Mouse (Mus musculus): ENCODE measurements around the gene Fat2. TPM values are rescaled to one million over a fixed set of nuclear protein-coding genes. Genes with fewer than 3 reads are reported as not detected.
A peak's percentile ranks its signal among the peaks of the same experiment; 100 is the strongest.

The Fat2 gene
- polyA plus RNA-seq, 1 experiment from 2014 or later: not detected

DNA sequence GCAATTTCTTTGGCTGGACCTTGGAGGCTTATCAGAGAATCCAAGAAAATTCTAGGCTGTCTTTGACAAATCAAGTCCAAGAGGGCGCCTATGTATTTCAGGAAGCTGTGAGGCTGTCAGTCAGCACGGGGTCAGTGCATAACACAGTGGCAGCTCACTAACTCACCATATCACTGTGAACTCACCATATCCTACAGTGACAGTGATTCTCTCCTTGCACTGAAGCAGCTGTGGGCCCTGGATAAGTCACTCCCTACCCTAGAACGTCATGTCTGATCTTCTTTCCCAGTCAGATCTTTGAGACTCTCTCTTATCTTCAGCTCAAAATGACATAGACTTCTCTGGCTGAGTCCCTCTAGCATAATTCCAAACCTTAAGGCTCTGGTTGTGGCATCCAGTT, 96.9 kb downstream of the Fat2 start:
- no peaks in the 10 kb centered on the region for H3K79me2 ChIP-seq (ENCODE audit: inconsistent target)
- peaks cover 7% of the 10 kb centered on the region; the same call in 1 of the 2 replicates for H3K36me3 ChIP-seq (ENCODE audit: inconsistent target)
- 79% methylated on average over 3 of the region's 3 CpGs for WGBS (ENCODE audit: missing documents)
- no peak overlapping the region for H3K4me3 ChIP-seq (ENCODE audit: inconsistent target)
- no peak overlapping the region for H3K27ac ChIP-seq

DNA sequence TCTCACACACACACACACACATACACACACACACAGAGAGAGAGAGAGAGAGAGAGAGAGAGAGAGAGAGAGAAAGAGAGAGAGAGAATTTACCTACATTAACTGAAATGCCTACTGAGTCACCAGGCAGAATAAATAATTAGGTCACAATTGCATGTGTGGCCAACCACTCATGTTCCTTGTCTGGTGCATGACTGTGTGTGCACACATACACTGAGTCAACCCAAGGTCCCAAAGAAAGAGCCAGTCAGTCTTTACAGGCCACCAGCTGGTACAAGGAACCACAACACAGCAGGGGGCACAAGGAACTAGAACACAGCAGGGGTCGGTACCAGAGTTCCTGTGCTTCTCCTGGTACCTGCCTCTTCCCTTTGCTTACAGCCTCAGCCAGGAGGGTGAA, 99.5 kb downstream of the Fat2 start:
- Histone ChIP-seq H3K79me2 (ENCODE audit: inconsistent target) (no peaks in the 10 kb centered on the region), H3K36me3 (ENCODE audit: inconsistent target) (peaks cover 30% of the 10 kb centered on the region), H3K27ac (no peak overlapping the region), H3K4me3 (ENCODE audit: inconsistent target) (no peak overlapping the region)
- 13% methylated on average over 1 of the region's 1 CpGs for WGBS (ENCODE audit: missing documents)

DNA sequence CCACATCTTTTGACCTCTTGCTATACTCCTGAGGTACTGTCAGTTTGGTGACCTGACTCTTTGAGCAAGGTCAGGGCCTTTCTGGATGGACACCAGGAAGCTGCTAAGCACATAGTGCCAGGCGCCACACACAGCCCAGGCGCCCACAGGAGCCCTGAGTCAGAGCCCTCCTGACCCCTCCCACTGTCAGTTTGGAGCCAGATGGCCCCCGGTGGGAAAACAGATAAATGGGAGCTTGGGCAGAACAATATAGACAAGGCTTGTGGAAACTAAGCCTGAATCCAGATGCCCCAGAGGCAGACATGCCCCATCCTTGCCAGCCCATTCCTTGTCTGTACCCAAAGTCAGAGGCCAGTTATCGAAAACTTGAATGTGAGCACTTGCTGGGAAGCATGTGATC, 101.6 kb downstream of the Fat2 start:
- H3K36me3 ChIP-seq (ENCODE audit: inconsistent target): peaks cover 47% of the 10 kb centered on the region
- WGBS (ENCODE audit: missing documents): 84% methylated on average over 4 of the region's 4 CpGs
- no peaks in the 10 kb centered on the region for H3K79me2 ChIP-seq (ENCODE audit: inconsistent target)
- no peak overlapping the region for H3K27ac ChIP-seq
- H3K4me3 ChIP-seq (ENCODE audit: inconsistent target): no peak overlapping the region

DNA sequence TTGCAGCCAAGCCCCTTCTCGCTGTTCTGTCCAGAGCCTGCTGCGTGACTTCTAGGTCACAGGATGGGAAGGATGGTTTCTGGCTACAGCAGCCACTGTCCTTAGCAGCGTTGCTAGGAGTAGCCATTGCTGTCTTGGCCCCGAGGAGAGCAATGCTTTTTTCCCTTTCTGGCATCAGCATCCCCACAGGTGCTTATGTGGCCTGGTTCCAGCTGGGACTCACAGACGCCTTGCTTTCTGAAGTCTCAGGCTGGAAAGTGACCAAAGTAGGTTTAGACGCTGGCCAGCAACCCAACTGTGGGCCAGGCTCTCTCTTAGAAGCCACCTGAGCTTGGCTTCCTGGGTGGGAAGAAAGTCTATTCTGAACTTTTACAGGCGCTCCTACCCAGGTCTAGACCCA, 102.1 kb downstream of the Fat2 start:
- WGBS (ENCODE audit: missing documents): 96% methylated on average over 7 of the region's 7 CpGs
- no peak overlapping the region for H3K4me3 ChIP-seq (ENCODE audit: inconsistent target)
- peaks cover 52% of the 10 kb centered on the region for H3K36me3 ChIP-seq (ENCODE audit: inconsistent target)
- no peaks in the 10 kb centered on the region for H3K79me2 ChIP-seq (ENCODE audit: inconsistent target)
- no peak overlapping the region for H3K27ac ChIP-seq

DNA sequence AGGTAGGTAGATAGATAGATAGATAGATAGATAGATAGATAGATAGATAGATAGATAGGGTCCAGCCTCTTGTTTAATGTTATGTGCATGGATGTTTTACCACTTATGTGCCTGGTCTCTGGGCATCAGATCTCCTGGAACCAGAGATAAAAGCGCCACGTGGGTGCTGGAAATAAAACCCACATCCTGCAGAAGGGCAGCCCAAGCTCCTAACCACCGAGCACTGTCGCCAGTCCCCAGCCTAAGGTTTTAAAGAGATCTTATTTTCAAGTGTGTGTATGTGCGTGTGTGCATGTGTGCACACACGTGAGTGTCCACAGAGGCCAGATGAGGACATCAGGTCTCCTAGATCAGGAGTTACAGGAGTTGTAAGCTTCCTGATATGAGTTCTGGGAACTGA, 105.3 kb downstream of the Fat2 start:
- Histone ChIP-seq H3K36me3 (ENCODE audit: inconsistent target) (peaks cover 76% of the 10 kb centered on the region), H3K79me2 (ENCODE audit: inconsistent target) (no peaks in the 10 kb centered on the region), H3K27ac (no peak overlapping the region), H3K4me3 (ENCODE audit: inconsistent target) (no peak overlapping the region)
- WGBS (ENCODE audit: missing documents): 41% methylated on average over 6 of the region's 6 CpGs

GRCm38 (mm10) chr11:55221306-55221705, 115.1 kb downstream of the Fat2 start:
- H3K27ac ChIP-seq: no peak overlapping the region
- peaks cover 17% of the 10 kb centered on the region; the same call in 1 of the 2 replicates for H3K79me2 ChIP-seq (ENCODE audit: inconsistent target)
- H3K4me3 ChIP-seq (ENCODE audit: inconsistent target): no peak overlapping the region
- peaks cover 97% of the 10 kb centered on the region for H3K36me3 ChIP-seq (ENCODE audit: inconsistent target)
- 94% methylated on average over 7 of the region's 7 CpGs for WGBS (ENCODE audit: missing documents)

- WGBS (ENCODE audit: missing documents): 91% methylated on average over 3 of the region's 3 CpGs
- H3K36me3 ChIP-seq (ENCODE audit: inconsistent target): peaks cover 79% of the 10 kb centered on the region
- peaks cover 46% of the 10 kb centered on the region for H3K79me2 ChIP-seq (ENCODE audit: inconsistent target)
- no peak overlapping the region for H3K4me3 ChIP-seq (ENCODE audit: inconsistent target)
- no peak overlapping the region for H3K27ac ChIP-seq
Observed at GRCm38 (mm10) chr11:55218473-55218872, 117.9 kb downstream of the Fat2 start.

GRCm38 (mm10) chr11:55217880-55218279, 118.5 kb downstream of the Fat2 start:
- Histone ChIP-seq H3K27ac (no peak overlapping the region), H3K36me3 (ENCODE audit: inconsistent target) (peaks cover 73% of the 10 kb centered on the region), H3K79me2 (ENCODE audit: inconsistent target) (peaks cover 52% of the 10 kb centered on the region), H3K4me3 (ENCODE audit: inconsistent target) (no peak overlapping the region)
- 90% methylated on average over 7 of the region's 7 CpGs for WGBS (ENCODE audit: missing documents)

- peaks cover 69% of the 10 kb centered on the region for H3K36me3 ChIP-seq (ENCODE audit: inconsistent target)
- H3K4me3 ChIP-seq (ENCODE audit: inconsistent target): no peak overlapping the region
- peaks cover 56% of the 10 kb centered on the region for H3K79me2 ChIP-seq (ENCODE audit: inconsistent target)
- WGBS (ENCODE audit: missing documents): 96% methylated on average over 4 of the region's 4 CpGs
- no peak overlapping the region for H3K27ac ChIP-seq
Observed at GRCm38 (mm10) chr11:55217418-55217817, 118.9 kb downstream of the Fat2 start.

GRCm38 (mm10) chr11:55216830-55217229, 119.5 kb downstream of the Fat2 start:
- Histone ChIP-seq H3K27ac (no peak overlapping the region), H3K4me3 (ENCODE audit: inconsistent target) (no peak overlapping the region), H3K79me2 (ENCODE audit: inconsistent target) (peaks cover 62% of the 10 kb centered on the region), H3K36me3 (ENCODE audit: inconsistent target) (peaks cover 63% of the 10 kb centered on the region)
- WGBS (ENCODE audit: missing documents): 96% methylated on average over 13 of the region's 13 CpGs

DNA sequence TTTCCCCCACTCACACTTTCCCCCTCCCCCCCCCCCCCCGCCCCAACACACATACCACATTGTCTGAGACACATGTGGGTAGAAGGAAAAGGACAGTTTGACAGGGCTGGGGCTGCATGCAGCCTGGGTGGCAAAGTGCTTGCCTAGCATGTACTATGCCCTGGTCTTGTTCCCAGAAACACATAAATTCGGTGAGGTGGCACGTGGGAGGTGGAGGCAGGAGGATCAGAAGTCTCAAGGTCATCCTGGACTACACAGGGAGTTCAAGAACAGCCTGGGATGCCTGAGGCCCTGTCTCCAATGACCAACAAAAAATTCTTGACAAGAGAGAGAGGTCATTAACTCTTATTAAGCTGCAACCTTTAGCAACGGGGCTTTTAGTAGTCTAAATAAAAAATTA, 120.3 kb downstream of the Fat2 start:
- Histone ChIP-seq H3K4me3 (ENCODE audit: inconsistent target) (no peak overlapping the region), H3K36me3 (ENCODE audit: inconsistent target) (peaks cover 56% of the 10 kb centered on the region), H3K27ac (no peak overlapping the region), H3K79me2 (ENCODE audit: inconsistent target) (peaks cover 70% of the 10 kb centered on the region)
- WGBS (ENCODE audit: missing documents): 84% methylated on average over 3 of the region's 4 CpGs

GRCm38 (mm10) chr11:55214978-55215377, 121.4 kb downstream of the Fat2 start:
- Histone ChIP-seq H3K36me3 (ENCODE audit: inconsistent target) (peaks cover 45% of the 10 kb centered on the region), H3K4me3 (ENCODE audit: inconsistent target) (no peak overlapping the region), H3K27ac (no peak overlapping the region), H3K79me2 (ENCODE audit: inconsistent target) (peaks cover 81% of the 10 kb centered on the region)
- WGBS (ENCODE audit: missing documents): 52% methylated on average over 3 of the region's 3 CpGs

- 84% methylated on average over 5 of the region's 5 CpGs for WGBS (ENCODE audit: missing documents)
- peaks cover 89% of the 10 kb centered on the region for H3K79me2 ChIP-seq (ENCODE audit: inconsistent target)
- peaks cover 37% of the 10 kb centered on the region for H3K36me3 ChIP-seq (ENCODE audit: inconsistent target)
- H3K27ac ChIP-seq: no peak overlapping the region
- no peak overlapping the region for H3K4me3 ChIP-seq (ENCODE audit: inconsistent target)
Observed at GRCm38 (mm10) chr11:55214161-55214560, 122.2 kb downstream of the Fat2 start.

DNA sequence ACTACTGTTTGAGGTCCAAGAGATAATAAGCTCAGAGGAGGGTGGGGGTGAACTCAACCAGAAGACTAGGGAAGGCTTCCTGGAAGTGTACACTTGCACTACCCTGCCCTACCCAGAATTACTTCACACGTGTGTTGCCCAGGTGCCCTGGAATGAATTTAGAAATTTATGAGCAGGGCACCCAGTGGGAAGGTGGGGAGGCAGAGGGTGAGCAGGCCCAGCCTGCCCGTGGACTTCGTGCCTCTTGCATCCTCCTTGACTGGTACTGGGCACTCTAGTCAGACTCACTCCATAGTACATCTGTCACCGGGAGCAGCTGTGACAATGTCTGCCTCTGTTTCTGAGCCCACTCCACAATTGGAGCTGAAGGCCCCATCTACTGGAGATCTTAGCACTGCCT, 122.8 kb downstream of the Fat2 start:
- Histone ChIP-seq H3K36me3 (ENCODE audit: inconsistent target) (peaks cover 32% of the 10 kb centered on the region), H3K79me2 (ENCODE audit: inconsistent target) (peaks cover 94% of the 10 kb centered on the region), H3K27ac (no peak overlapping the region), H3K4me3 (ENCODE audit: inconsistent target) (no peak overlapping the region)
- WGBS (ENCODE audit: missing documents): 94% methylated on average over 4 of the region's 4 CpGs

- 54% methylated on average over 6 of the region's 6 CpGs for WGBS (ENCODE audit: missing documents)
Observed at GRCm38 (mm10) chr11:55209626-55210353, 126.6 kb downstream of the Fat2 start.

More at GRCm38 (mm10) chr11:55209626-55210353, 126.6 kb downstream of the Fat2 start:
- Histone ChIP-seq H3K36me3 (ENCODE audit: inconsistent target) (peaks cover 7% of the 10 kb centered on the region; the same call in 1 of the 2 replicates), H3K27ac (peak overlapping the region; percentile 96), H3K79me2 (ENCODE audit: inconsistent target) (peaks cover 92% of the 10 kb centered on the region), H3K4me3 (ENCODE audit: inconsistent target) (no peak overlapping the region)

Measured in macrophage (primary cell).